Mouse (Mus musculus) small intestine, adult 2 months (tissue): ENCODE measurements around the gene Hspb9.

Experiments
- CTCF ChIP-seq: fragments of 200-500 bp; IDR thresholded peaks from 2 replicates; pipeline ENCODE4 v1.5.1; 2012; ENCODE audit warnings: low read depth, mild to moderate bottlenecking, control low read depth, inconsistent platforms, low read length, moderate library complexity, mixed read lengths; ENCODE audit not compliant: insufficient replicate concordance, insufficient read length; ENCODE audit errors: extremely low read depth
- POLR2A ChIP-seq: fragments of 200-500 bp; IDR thresholded peaks from 2 replicates; pipeline ENCODE4 v1.6.1; 2012; ENCODE audit warnings: low read depth, mild to moderate bottlenecking, control low read depth, inconsistent platforms, low read length, moderate library complexity

- no peak for TF ChIP-seq CTCF
- TF ChIP-seq POLR2A, result no peak
These were observed 16.3 kb downstream of the Hspb9 start for GRCm38 (mm10) chr11:100729976-100730375.
